Mouse (Mus musculus) small intestine, adult 2 months (tissue): Measurements from ENCODE around the gene Kcnq2. TPM values are rescaled to one million over a fixed set of nuclear protein-coding genes. Genes with fewer than 3 reads are reported as not detected.

ENCODE experiments used
- H3K27ac ChIP-seq: fragments of 200-500 bp; 2 replicates; pipeline ENCODE4 v1.5.1; 2012; ENCODE audit warnings: low read depth, low read length, control low read depth, inconsistent platforms; ENCODE audit not compliant: insufficient read depth
- H3K27me3 ChIP-seq: fragments of 200-500 bp; 2 replicates; pipeline ENCODE4 v1.6.1; 2012; ENCODE audit warnings: mild to moderate bottlenecking, moderate library complexity, low read length, inconsistent platforms; ENCODE audit not compliant: control insufficient read depth, insufficient read depth
- H3K36me3 ChIP-seq: fragments of 200-500 bp; 2 replicates; pipeline ENCODE4 v1.6.1; 2012; ENCODE audit warnings: mild to moderate bottlenecking, low read length, control low read depth, inconsistent platforms; ENCODE audit not compliant: control insufficient read depth, insufficient read depth
- H3K4me1 ChIP-seq: fragments of 200-500 bp; 2 replicates; pipeline ENCODE4 v1.6.1; 2012; ENCODE audit warnings: low read length, inconsistent platforms, mixed read lengths; ENCODE audit not compliant: control insufficient read depth, insufficient read depth, insufficient read length
- H3K4me3 ChIP-seq: fragments of 200-500 bp; 2 replicates; pipeline ENCODE4 v1.5.1; 2012; ENCODE audit warnings: low read depth, mild to moderate bottlenecking, control low read depth, inconsistent platforms, low read length, moderate library complexity
- CTCF ChIP-seq: fragments of 200-500 bp; IDR thresholded peaks from 2 replicates; pipeline ENCODE4 v1.5.1; 2012; ENCODE audit warnings: low read depth, mild to moderate bottlenecking, control low read depth, inconsistent platforms, low read length, moderate library complexity, mixed read lengths; ENCODE audit not compliant: insufficient replicate concordance, insufficient read length; ENCODE audit errors: extremely low read depth
- POLR2A ChIP-seq: fragments of 200-500 bp; IDR thresholded peaks from 2 replicates; pipeline ENCODE4 v1.6.1; 2012; ENCODE audit warnings: low read depth, mild to moderate bottlenecking, control low read depth, inconsistent platforms, low read length, moderate library complexity
- WGBS: fragments of 180-500 bp; shearing (Covaris S2); methylation state at CpG from one replicate; pipeline ENCODE4 v1.1.7; 2018; 5-methylcytosine and 5-hydroxymethylcytosine counted together
- polyA plus RNA-seq: library from polyadenylated mRNA; depleted of rRNA; stranded (reverse); fragments of >200 nt; gene quantifications from 2 replicates; pipeline ENCODE4 v1.2.3, GENCODE M21; 2012

Kcnq2 gene
- polyA plus RNA-seq, 1 experiment, result 0.51 TPM

DNA sequence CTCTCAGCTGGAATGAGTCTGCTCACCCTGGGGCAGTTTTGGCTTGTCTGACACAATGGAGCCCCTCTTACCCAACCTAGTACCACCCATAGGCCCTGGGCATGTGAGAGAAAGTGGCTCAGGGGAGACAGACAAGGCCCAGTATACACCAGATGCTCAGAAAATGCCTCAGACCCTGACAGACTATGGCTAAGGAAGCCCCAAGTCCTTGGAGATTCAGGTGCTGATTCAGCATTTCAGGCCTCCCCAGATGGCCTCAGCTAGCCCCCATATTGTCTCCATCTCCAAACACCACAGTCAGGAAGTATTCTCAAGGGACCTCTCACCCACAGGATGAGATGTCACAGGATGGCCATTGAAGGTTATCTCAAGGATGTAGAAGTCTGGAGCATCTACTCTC lies 12.5 kb downstream of the Kcnq2 start:
- H3K27ac ChIP-seq, result no peak overlapping the region

DNA sequence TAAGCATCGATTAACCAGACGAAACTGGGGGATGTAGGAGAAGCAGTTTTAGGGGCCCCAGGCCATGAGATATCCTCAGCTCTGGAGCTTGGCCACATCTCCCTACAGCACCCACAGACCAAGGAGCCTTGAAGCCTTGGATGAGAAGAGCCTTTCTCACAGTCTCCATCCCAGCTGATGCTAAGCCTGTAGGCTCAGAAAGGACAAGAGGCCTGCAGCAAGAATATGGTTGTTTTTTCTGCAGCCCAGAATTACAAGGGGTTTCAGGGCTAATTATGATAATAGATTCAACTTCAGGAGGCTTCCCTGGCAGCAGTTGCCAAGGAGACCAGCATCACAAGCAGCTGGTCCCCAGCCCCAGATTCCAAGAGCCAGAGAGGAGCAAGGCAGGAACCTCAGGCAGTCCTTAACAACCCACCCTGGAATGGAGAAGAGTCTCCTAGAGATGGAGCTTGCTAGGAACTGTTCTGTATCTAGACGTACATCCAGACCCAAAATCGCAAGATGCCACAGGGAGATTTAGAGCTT lies 14.1 kb downstream of the Kcnq2 start:
- Histone ChIP-seq H3K36me3 (no peaks in the 10 kb centered on the region), H3K27me3 (no peaks in the 10 kb centered on the region), H3K4me3 (no peak overlapping the region), H3K27ac (no peak overlapping the region), H3K4me1 (no peaks in the 10 kb centered on the region)
- 84% methylated on average over 4 of the region's 4 CpGs for WGBS
- no peak for TF ChIP-seq POLR2A
- no peak for TF ChIP-seq CTCF

More for the DNA sequence above, 12.5 kb downstream of the Kcnq2 start:
- Histone ChIP-seq H3K4me1 (no peaks in the 10 kb centered on the region), H3K27me3 (no peaks in the 10 kb centered on the region), H3K36me3 (no peaks in the 10 kb centered on the region), H3K4me3 (no peak overlapping the region)
- no peak for TF ChIP-seq CTCF
- no peak for TF ChIP-seq POLR2A

DNA sequence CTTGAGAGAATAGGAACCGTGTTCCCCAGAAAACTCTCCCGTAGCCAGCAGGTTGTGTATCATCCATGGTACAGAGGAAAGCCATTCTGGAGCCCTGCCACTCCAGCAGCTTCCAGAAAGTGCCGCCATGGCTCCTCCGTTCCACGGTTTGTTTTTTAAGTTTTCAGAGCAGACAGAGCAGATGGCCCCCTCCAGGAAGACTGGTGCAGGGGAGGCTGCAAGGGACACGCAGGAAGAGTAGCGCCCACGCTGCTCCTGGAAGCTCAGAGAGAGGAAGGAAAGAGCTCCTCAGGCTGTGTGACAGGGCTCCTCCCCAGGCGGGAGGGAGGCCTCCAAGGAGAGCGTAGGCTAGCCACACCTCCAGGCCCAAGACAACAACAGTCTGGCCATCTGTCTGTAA lies 15.1 kb downstream of the Kcnq2 start:
- Histone ChIP-seq H3K4me3 (no peak overlapping the region), H3K27ac (no peak overlapping the region), H3K27me3 (no peaks in the 10 kb centered on the region), H3K36me3 (no peaks in the 10 kb centered on the region), H3K4me1 (no peaks in the 10 kb centered on the region)
- TF ChIP-seq POLR2A (no peak), CTCF (no peak)
- WGBS, result 27% methylated on average over 10 of the region's 10 CpGs

DNA sequence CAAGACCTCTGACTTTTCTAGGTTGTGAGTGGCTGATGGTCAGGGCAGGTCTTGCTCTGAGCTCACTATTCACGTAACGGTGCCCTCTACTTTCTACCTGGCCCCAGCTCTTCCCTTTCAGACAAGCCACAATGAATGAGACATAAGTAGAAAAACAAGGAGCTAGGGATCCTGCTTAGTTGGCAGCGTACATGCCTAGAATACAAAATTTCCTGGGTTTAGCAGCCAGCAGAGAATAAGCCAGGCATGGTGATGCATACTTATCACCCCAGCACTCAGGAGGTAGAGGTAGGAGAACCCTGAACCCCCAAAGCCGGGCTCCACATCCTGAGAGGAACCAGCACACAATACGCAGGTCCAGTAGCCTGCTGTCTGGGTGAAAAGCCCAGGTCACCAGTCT lies 18.7 kb downstream of the Kcnq2 start:
- no peaks in the 10 kb centered on the region for H3K36me3 ChIP-seq
- H3K4me1 ChIP-seq, result no peaks in the 10 kb centered on the region
- no peak overlapping the region for H3K4me3 ChIP-seq
- TF ChIP-seq CTCF (no peak), POLR2A (no peak)
- 72% methylated on average over 5 of the region's 5 CpGs for WGBS
- no peak overlapping the region for H3K27ac ChIP-seq
- no peaks in the 10 kb centered on the region for H3K27me3 ChIP-seq

DNA sequence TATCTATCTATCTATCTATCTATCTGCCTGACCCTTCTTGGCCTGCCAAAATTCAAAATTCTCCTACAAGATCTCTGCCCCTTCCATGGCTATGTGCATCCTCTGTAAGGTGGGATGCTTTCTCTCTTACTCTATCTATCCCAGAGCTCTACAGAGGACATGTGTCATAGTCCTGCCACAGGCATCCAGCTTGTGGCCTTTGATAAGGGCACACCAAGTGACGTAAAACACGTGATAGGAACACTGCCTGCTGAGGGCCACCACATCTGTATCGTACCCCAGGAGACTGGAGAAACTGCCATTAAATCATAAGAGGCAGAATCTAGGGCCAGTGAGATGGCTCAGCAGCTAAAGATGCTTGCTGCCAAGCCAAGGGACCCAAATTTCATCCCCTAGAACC lies 19.7 kb downstream of the Kcnq2 start:
- 69% methylated on average over 3 of the region's 3 CpGs for WGBS
- Histone ChIP-seq H3K36me3 (no peaks in the 10 kb centered on the region), H3K4me1 (no peaks in the 10 kb centered on the region), H3K27me3 (no peaks in the 10 kb centered on the region), H3K4me3 (no peak overlapping the region), H3K27ac (no peak overlapping the region)
- TF ChIP-seq CTCF (no peak), POLR2A (no peak)

DNA sequence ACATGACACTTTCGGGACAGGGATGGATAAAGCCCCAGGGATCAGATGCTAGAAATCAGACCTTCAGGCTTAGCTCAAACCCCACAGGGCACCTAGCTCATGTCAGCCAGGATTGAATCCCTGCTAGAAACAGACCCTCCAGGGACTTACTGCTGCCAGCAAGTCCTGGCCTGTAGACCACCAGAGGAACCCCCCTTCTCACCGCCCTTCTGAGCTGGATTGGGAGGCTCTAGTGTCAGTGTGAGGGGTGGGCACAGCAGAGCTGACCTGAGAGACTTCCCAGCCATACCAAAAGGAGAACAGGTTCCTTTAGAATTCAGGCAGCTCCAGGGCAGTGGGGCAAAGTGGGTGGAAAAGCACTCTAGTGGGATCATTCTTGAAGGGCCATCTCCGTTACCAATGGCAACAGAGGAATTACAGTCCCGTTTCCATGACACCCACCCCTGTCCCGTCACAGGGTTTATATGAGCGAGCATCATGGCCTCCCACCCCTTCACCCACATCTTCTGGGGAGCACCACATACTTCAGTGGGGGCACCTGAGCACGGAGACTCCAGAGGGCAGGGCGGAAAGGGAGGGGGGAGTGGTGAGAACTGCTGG lies 21.2 kb downstream of the Kcnq2 start:
- TF ChIP-seq POLR2A (no peak), CTCF (no peak)
- WGBS, result 57% methylated on average over 8 of the region's 8 CpGs

DNA sequence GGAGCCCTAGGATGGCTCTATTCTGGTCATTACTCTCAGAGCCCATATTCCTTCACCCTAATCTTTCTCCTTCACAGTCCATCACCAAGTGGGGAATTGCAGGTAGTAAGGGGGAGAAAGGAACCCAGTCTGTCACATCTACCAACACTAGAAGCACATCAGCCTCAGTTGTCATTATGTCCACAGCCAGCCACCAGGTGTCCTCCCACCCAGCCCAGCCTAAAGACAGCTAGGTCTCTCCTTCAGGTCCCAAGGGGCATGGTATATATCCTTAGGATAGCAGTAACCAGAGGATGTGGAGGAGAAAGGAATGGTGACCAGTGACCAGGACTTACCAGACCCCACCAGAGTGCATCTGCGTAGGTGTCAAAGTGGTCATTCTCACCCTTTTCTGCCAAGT lies 23.4 kb downstream of the Kcnq2 start:
- WGBS, result 86% methylated on average over 1 of the region's 1 CpGs
- H3K27ac ChIP-seq, result no peak overlapping the region
- TF ChIP-seq CTCF, result no peak
- TF ChIP-seq POLR2A, result no peak
- no peaks in the 10 kb centered on the region for H3K4me1 ChIP-seq
- no peak overlapping the region for H3K4me3 ChIP-seq
- H3K27me3 ChIP-seq, result no peaks in the 10 kb centered on the region
- no peaks in the 10 kb centered on the region for H3K36me3 ChIP-seq

More for the DNA sequence above, 21.2 kb downstream of the Kcnq2 start:
- Histone ChIP-seq H3K4me3 (no peak overlapping the region), H3K27me3 (no peaks in the 10 kb centered on the region), H3K4me1 (no peaks in the 10 kb centered on the region), H3K27ac (no peak overlapping the region), H3K36me3 (no peaks in the 10 kb centered on the region)
